Mouse (Mus musculus): ENCODE measurements around the gene Vps37b. TPM values are rescaled to one million over a fixed set of nuclear protein-coding genes. Genes with fewer than 3 reads are reported as not detected.

Gene Vps37b
- polyA plus RNA-seq, 1 experiment from 2014 or later = 50.4 TPM

DNA sequence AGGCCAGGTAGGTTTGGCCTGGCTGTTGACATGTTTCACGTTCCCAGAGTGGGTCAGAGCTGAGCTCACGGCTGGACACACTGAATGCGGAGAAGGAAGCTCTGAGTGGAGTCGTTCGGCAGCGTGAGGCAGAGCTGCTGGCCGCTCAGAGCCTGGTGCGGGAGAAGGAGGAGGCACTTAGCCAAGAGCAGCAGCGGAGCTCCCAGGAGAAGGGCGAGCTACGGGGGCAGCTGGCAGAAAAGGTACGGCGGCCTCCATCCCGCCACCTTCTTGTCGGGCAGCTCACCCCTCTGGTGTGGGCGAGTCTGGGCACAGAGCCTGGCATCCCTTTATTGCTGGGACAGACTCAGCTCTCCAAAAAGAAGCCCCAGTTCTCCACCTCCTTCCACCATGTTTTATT lies 34.3 kb downstream of the Vps37b start:
- Histone ChIP-seq H3K4me3 (replicated peaks) (no peak overlapping the region), H3K9ac (replicated peaks) (no peak overlapping the region), H3K4me1 (peaks cover 13% of the 10 kb centered on the region), H3K27me3 (replicated peaks) (no peaks in the 10 kb centered on the region), H3K27ac (replicated peaks) (no peak overlapping the region), H3K36me3 (peaks cover 13% of the 10 kb centered on the region; the same call in 1 of the 2 replicates), H3K4me2 (no peak overlapping the region), H3K9me3 (replicated peaks) (no peaks in the 10 kb centered on the region)
- 65% methylated on average over 16 of the region's 16 CpGs for whole genome bisulfite sequencing
- no peak for ATAC-seq (ENCODE audit: low FRiP score)

DNA sequence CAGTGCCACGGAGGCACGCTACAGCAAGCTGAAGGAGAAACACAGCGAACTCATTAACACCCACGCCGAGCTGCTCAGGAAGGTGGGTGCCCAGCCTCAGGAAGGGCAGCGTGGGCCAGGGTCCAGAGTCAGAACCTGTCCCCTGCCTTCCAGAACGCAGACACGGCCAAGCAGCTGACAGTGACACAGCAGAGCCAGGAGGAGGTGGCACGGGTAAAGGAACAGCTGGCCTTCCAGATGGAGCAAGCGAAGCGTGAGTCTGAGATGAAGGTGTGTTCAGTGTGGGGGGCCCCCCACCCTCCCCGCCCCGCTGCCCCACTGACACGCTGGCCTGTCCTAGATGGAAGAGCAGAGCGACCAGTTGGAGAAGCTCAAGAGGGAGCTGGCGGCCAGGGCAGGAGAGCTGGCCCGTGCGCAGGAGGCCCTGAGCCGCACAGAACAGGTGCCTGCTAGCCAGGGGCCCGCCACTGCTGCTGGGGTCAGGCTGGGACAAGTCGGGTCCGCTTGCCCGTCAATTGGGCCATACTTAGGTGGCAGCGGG lies 34.8 kb downstream of the Vps37b start:
- Histone ChIP-seq H3K27me3 (replicated peaks) (no peaks in the 10 kb centered on the region), H3K27ac (replicated peaks) (no peak overlapping the region), H3K9ac (replicated peaks) (no peak overlapping the region), H3K4me3 (replicated peaks) (no peak overlapping the region), H3K4me1 (peaks cover 11% of the 10 kb centered on the region), H3K9me3 (replicated peaks) (no peaks in the 10 kb centered on the region), H3K36me3 (peaks cover 13% of the 10 kb centered on the region; the same call in 1 of the 2 replicates), H3K4me2 (no peak overlapping the region)
- 78% methylated on average over 24 of the region's 24 CpGs for WGBS
- ATAC-seq (ENCODE audit: low FRiP score) = no peak

DNA sequence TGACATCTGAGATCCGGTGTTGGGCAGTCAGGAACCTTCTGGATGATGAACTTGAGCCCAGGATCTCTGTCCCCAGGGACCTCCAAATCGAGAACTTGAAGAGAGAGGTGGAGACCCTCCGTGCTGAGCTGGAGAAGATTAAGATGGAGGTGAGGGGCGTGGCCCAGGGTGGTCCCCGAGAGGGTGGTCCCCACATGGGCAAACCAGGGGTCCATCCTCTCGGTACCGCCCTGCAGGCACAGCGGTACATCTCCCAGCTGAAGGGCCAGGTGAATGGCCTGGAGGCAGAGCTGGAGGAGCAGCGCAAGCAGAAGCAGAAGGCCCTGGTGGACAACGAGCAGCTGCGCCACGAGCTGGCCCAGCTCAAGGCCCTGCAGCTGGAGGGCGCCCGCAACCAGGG lies 35.4 kb downstream of the Vps37b start:
- Histone ChIP-seq H3K36me3 (peaks cover 13% of the 10 kb centered on the region; the same call in 1 of the 2 replicates), H3K27me3 (replicated peaks) (no peaks in the 10 kb centered on the region), H3K4me1 (peaks cover 11% of the 10 kb centered on the region), H3K4me3 (replicated peaks) (no peak overlapping the region), H3K4me2 (no peak overlapping the region), H3K9me3 (replicated peaks) (no peaks in the 10 kb centered on the region), H3K27ac (replicated peaks) (no peak overlapping the region), H3K9ac (replicated peaks) (no peak overlapping the region)
- WGBS = 89% methylated on average over 14 of the region's 14 CpGs
- ATAC-seq (ENCODE audit: low FRiP score) = no peak

DNA sequence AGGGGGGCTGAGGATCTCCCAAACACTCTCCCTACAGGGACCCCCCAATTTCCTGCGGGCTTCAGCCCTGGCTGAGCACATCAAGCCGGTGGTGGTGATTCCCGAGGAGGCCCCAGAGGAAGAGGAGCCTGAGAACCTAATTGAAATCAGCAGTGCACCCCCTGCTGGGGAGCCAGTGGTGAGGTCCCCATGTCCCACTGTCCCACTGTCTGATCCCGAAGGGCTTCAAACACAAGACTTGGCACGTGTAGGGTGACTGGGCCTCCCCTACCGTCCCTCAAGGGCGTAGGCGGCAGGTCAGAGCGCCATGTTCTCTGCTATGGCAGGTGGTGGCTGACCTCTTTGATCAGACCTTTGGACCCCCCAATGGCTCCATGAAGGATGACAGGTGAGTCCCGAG lies 35.9 kb downstream of the Vps37b start:
- Histone ChIP-seq H3K4me2 (no peak overlapping the region), H3K4me1 (peaks cover 10% of the 10 kb centered on the region), H3K27ac (replicated peaks) (no peak overlapping the region), H3K36me3 (peaks cover 13% of the 10 kb centered on the region; the same call in 1 of the 2 replicates), H3K9ac (replicated peaks) (no peak overlapping the region), H3K27me3 (replicated peaks) (no peaks in the 10 kb centered on the region; the same call in 1 of the 2 replicates), H3K9me3 (replicated peaks) (no peaks in the 10 kb centered on the region), H3K4me3 (replicated peaks) (no peak overlapping the region)
- WGBS = 88% methylated on average over 10 of the region's 10 CpGs
- no peak for ATAC-seq (ENCODE audit: low FRiP score)

DNA sequence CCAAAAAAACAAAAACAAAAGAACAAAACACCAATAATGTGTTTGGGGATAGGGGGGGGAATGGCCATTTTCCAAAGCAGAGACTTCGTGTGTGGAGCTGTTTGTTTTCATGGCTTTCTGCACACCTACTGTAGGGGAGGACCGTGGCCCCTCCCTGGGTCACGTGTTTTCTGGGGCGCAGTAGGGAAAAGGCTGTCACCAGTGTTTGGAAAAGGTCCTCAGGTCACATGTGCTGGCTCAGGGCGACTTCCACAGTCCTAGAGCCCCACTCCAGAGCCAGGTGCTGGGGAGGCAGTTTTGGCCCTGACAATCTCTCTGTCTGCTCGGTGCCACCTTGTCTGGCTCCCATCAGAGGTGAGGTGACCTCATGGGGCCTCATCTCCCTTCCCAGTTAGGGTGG lies 36.7 kb downstream of the Vps37b start:
- 83% methylated on average over 6 of the region's 6 CpGs for WGBS
- Histone ChIP-seq H3K9me3 (replicated peaks) (no peaks in the 10 kb centered on the region), H3K27me3 (replicated peaks) (no peaks in the 10 kb centered on the region; the same call in 1 of the 2 replicates), H3K27ac (replicated peaks) (no peak overlapping the region), H3K4me3 (replicated peaks) (no peak overlapping the region), H3K4me2 (no peak overlapping the region), H3K4me1 (peaks cover 8% of the 10 kb centered on the region), H3K36me3 (peaks cover 13% of the 10 kb centered on the region; the same call in 1 of the 2 replicates), H3K9ac (replicated peaks) (no peak overlapping the region)
- no peak for ATAC-seq (ENCODE audit: low FRiP score)

DNA sequence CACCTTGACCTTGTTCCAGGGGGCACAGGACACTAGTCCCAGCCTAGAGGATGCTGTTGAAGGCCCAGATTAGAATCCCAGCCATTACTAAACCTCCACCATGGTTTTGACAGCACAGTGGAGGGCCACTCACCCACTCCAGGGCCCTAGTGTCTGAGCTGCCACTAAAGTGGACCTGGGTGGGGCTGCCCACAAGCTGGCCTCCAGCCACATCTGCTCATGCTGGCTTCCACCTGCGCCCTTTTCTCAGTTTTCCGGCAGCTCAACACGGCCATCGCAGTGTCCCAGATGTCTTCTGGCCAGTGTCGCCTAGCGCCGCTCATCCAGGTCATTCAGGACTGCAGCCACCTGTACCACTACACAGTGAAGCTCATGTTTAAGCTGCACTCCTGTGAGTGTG lies 37.6 kb downstream of the Vps37b start:
- Histone ChIP-seq H3K27ac (replicated peaks) (no peak overlapping the region), H3K9ac (replicated peaks) (no peak overlapping the region), H3K36me3 (peaks cover 9% of the 10 kb centered on the region; the same call in 1 of the 2 replicates), H3K4me3 (replicated peaks) (no peak overlapping the region), H3K4me1 (peaks cover 15% of the 10 kb centered on the region), H3K9me3 (replicated peaks) (no peaks in the 10 kb centered on the region), H3K4me2 (no peak overlapping the region), H3K27me3 (replicated peaks) (no peaks in the 10 kb centered on the region; the same call in 1 of the 2 replicates)
- no peak for ATAC-seq (ENCODE audit: low FRiP score)
- 79% methylated on average over 7 of the region's 7 CpGs for WGBS

DNA sequence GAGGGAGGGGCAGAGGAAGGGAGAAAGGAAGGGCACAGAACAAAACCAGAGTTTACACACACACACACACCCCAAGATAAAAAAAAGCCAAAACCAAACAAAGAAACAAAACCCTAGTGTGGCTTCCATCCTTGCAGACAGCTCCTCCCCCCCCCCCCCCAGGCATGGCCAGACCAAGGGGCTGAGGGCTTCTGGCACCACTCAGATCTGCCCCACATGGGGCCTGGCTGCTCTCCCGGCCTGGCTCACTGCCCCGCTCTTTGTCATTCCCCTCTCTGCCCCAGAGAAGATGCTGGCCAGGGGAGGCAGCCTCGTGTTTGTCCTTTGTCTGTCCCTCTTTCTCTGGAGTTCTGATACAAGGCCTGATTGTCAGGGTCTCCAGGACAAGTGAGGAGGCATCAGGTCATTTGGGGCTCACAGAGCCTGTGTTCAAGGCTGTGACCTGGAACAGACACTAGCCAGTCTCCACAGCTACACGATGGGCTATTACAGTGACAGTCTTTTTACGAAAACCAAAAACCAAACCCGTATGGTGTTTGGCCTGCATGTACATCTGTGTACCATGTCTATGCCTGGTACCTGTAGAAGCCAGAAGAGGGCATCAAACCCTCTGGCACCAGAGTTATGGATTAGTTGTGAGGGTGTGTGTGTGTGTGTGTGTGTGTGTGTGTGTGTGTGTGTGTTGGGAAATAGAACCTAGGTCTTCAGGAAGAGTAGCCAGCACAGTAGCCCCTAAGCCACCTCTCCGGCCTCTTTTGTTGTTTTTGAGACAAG lies 38.6 kb downstream of the Vps37b start:
- H3K4me2 ChIP-seq = no peak overlapping the region
- peaks cover 15% of the 10 kb centered on the region for H3K4me1 ChIP-seq
- no peaks in the 10 kb centered on the region for H3K9me3 ChIP-seq (replicated peaks)
- H3K36me3 ChIP-seq = 0 out of 2 replicates have a peak, but pooled peaks cover 3% of the 10 kb centered on the region
- H3K27me3 ChIP-seq (replicated peaks) = peaks cover 2% of the 10 kb centered on the region; the same call in 1 of the 2 replicates
- peak overlapping the region; percentile 67 for H3K27ac ChIP-seq (replicated peaks)
- ATAC-seq (ENCODE audit: low FRiP score) = peak; percentile 84
- H3K9ac ChIP-seq (replicated peaks) = no peak overlapping the region
- 55% methylated on average over 7 of the region's 7 CpGs for WGBS
- H3K4me3 ChIP-seq (replicated peaks) = no peak overlapping the region

DNA sequence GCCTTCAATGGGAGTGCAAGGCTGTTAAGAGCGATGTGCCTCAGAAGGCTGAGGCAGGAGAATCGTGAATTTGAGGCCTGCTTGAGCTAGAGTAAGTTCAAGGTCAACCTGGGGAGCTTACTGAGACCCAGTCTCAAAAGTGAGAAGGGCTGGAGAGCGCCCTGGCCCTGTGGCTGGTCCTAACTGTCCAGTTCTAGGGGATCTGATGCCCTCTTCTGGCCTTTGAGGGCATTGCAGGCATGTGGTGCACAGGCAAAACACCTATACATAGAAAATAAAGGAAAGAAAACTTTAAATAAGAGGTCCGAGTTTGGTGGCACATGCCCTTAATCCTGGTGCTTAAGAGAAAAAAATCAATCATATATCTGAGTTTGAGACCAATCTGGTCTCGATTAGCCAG lies 39.3 kb downstream of the Vps37b start:
- 35% methylated on average over 5 of the region's 5 CpGs for WGBS
- H3K9ac ChIP-seq (replicated peaks) = no peak overlapping the region
- ATAC-seq (ENCODE audit: low FRiP score) = peak; percentile 58; the same call in 1 of the 2 replicates
- peaks cover 2% of the 10 kb centered on the region; the same call in 1 of the 2 replicates for H3K27me3 ChIP-seq (replicated peaks)
- H3K9me3 ChIP-seq (replicated peaks) = no peaks in the 10 kb centered on the region
- H3K4me2 ChIP-seq = no peak overlapping the region
- no peak overlapping the region for H3K4me3 ChIP-seq (replicated peaks)
- H3K27ac ChIP-seq (replicated peaks) = peak overlapping the region; percentile 67; the same call in 1 of the 2 replicates
- H3K36me3 ChIP-seq = 0 out of 2 replicates have a peak, but pooled peaks cover 3% of the 10 kb centered on the region
- H3K4me1 ChIP-seq = peaks cover 15% of the 10 kb centered on the region

DNA sequence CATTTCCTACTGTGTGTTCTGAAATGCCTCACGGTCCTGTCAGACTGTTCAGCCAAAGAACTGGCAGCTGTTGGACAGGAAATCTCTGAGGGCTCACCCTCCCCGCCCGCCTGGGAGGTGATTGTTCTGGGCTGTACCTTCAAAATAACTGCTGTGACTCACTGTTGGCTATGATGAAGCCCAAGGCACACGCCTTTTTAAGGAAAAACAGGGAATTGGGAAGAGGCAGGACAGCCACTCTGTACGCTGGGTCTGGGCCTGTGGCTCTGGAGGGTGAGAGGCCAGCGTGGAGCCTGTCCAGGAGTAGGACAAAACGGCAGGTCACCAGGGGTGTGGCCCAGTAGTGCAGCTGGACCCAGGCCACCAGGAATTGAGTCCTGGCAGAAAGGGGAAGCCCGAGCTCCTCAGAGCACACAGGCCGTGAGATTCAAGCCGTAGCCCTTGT lies 39.9 kb downstream of the Vps37b start:
- no peak overlapping the region for H3K4me3 ChIP-seq (replicated peaks)
- H3K9me3 ChIP-seq (replicated peaks) = no peaks in the 10 kb centered on the region
- H3K4me2 ChIP-seq = no peak overlapping the region
- no peak for ATAC-seq (ENCODE audit: low FRiP score)
- H3K9ac ChIP-seq (replicated peaks) = no peak overlapping the region
- peaks cover 2% of the 10 kb centered on the region; the same call in 1 of the 2 replicates for H3K27me3 ChIP-seq (replicated peaks)
- 0 out of 2 replicates have a peak, but pooled peaks cover 3% of the 10 kb centered on the region for H3K36me3 ChIP-seq
- peak overlapping the region; percentile 67; the same call in 1 of the 2 replicates for H3K27ac ChIP-seq (replicated peaks)
- WGBS = 75% methylated on average over 10 of the region's 10 CpGs
- H3K4me1 ChIP-seq = peaks cover 15% of the 10 kb centered on the region

DNA sequence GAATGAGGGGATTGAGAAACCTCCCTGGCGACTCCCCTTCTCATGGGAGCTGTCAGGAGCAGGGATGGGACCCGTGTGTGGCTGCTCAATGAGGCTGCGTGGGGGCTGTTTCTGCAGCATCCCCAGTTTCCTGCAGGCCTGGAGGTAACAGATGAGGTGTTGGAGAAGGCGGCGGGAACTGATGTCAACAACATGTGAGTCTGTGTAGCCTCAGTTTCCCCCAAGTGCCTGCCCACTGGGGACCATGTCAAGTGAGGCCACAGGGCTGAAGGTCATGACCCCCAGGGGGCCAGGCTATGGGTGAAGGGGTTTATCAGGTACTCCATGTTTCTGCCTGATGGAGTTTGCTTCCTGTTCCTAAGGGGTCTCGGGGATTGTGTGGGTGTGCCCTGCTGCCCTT lies 40.7 kb downstream of the Vps37b start:
- 83% methylated on average over 6 of the region's 6 CpGs for WGBS
- H3K4me3 ChIP-seq (replicated peaks) = no peak overlapping the region
- peaks cover 15% of the 10 kb centered on the region for H3K4me1 ChIP-seq
- peaks cover 7% of the 10 kb centered on the region; the same call in 1 of the 2 replicates for H3K27me3 ChIP-seq (replicated peaks)
- H3K27ac ChIP-seq (replicated peaks) = no peak overlapping the region
- no peak for ATAC-seq (ENCODE audit: low FRiP score)
- no peak overlapping the region for H3K4me2 ChIP-seq
- H3K36me3 ChIP-seq = 0 out of 2 replicates have a peak, but pooled peaks cover 3% of the 10 kb centered on the region
- H3K9ac ChIP-seq (replicated peaks) = no peak overlapping the region
- no peaks in the 10 kb centered on the region for H3K9me3 ChIP-seq (replicated peaks)

DNA sequence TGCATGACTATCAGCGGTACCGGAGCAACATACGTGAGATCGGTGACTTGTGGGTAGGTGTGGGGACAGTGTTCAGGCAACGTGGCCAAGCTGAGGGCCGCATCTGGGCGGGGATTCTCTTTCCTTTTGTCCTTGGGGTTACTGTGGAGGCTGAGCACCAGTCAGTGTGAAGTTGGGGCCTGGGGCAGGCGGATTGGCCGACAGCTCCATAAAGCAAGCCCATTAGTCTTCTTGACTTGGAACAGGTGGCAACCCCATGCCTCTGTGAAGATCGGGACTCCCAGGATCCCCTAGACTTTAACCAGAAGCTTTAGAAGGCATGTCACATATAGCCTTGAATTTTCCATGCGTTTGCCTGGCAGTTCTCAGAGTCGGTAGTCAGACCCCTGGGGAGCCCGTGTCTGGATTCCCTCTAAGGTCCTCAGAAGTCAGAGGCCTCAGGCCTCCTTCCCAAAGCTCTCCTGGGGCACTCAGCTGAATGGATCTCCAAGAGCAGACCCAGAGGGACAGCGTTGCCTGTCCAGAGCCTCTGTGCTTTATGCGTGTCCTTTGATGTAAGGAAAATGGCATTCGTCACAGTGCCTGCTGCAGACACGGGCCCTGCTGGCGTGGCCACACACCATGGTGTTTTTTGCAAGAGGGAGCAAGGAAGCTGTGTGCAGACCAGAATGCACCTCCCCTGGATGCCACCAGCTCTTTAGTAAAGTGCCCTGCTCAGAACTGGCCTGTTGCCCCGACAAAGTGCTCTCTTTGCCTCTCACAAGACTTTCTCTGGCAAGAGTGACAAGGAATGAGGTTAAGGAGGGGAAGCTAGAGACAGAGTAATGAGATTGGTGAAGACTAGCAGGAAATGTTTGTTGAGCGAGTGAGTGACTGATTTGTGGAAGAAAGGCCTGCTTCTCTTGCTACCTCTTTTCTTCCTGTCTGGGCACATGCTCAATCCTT lies 41.9 kb downstream of the Vps37b start:
- no peak overlapping the region for H3K27ac ChIP-seq (replicated peaks)
- H3K4me3 ChIP-seq (replicated peaks) = no peak overlapping the region
- no peak overlapping the region for H3K4me2 ChIP-seq
- H3K4me1 ChIP-seq = peaks cover 15% of the 10 kb centered on the region
- ATAC-seq (ENCODE audit: low FRiP score) = no peak
- H3K27me3 ChIP-seq (replicated peaks) = peaks cover 7% of the 10 kb centered on the region; the same call in 1 of the 2 replicates
- H3K9me3 ChIP-seq (replicated peaks) = no peaks in the 10 kb centered on the region
- 32% methylated on average over 20 of the region's 20 CpGs for WGBS
- no peaks in the 10 kb centered on the region for H3K36me3 ChIP-seq
- H3K9ac ChIP-seq (replicated peaks) = no peak overlapping the region
